Mouse (Mus musculus) brain, embryonic 14.5 days (tissue): ENCODE data around the gene Dlgap4.

Experiments used
- CTCF ChIP-seq: fragments of 200-500 bp; IDR thresholded peaks from 2 replicates; pipeline ENCODE4 v1.5.1; 2012; ENCODE audit warnings: inconsistent platforms, mild to moderate bottlenecking, moderate library complexity, borderline replicate concordance; ENCODE audit not compliant: insufficient read depth, insufficient read length; ENCODE audit errors: extremely low read depth
- POLR2A ChIP-seq: fragments of 200-500 bp; IDR thresholded peaks from 2 replicates; pipeline ENCODE4 v1.6.1; 2012; ENCODE audit warnings: mild to moderate bottlenecking, inconsistent platforms, borderline replicate concordance; ENCODE audit not compliant: poor library complexity, insufficient read depth, insufficient read length, severe bottlenecking; ENCODE audit errors: extremely low read depth

- TF ChIP-seq POLR2A (no peak), CTCF (no peak)
Observed at GRCm38 (mm10) chr2:156780752-156781151, 167.2 kb downstream of the Dlgap4 start.
